ENCODE assay signal across 23 mouse cellular contexts in genomic region chr3:49854277-49854676, GRCm38 (mm10).
A peak's percentile ranks its signal among the peaks of the same experiment; 100 is the strongest.
DNase-seq lines count a peak whose midpoint lies in the region; ATAC-seq lines count a peak whose summit lies in the region.
"Had no signal": no experiment of that assay in that cellular context is flagged by ENCODE, and none has a peak within 500 bp of the region (broad histone marks: within the 10 kb centered on the region; RNA-seq: fewer than 3 reads in every experiment).

No protein-coding gene starts in this region.

- no peak overlapping the region for H3K27ac ChIP-seq in lung, embryonic 16.5 days (ENCODE audit: low read length)
- no peak overlapping the region for H3K27ac ChIP-seq in embryonic facial prominence, embryonic 14.5 days (replicated peaks; ENCODE audit: low read depth, low read length)
- H3K27ac ChIP-seq: forebrain, embryonic 12.5 days; heart, adult 2 months; heart, embryonic 15.5 days; hindbrain, embryonic 13.5 days had no signal

- H3K4me2 ChIP-seq in lung, embryonic 16.5 days (ENCODE audit: low read depth, low read length) = no peak overlapping the region
- no peak overlapping the region for H3K4me2 ChIP-seq in embryonic facial prominence, embryonic 14.5 days (ENCODE audit: low read depth, low read length)
- H3K4me2 ChIP-seq: forebrain, embryonic 12.5 days; heart, embryonic 11.5 days; heart, embryonic 15.5 days; hindbrain, embryonic 13.5 days had no signal

- no peak overlapping the region for H3K9ac ChIP-seq in lung, embryonic 16.5 days (ENCODE audit: low read length)
- H3K9ac ChIP-seq in embryonic facial prominence, embryonic 14.5 days (ENCODE audit: low read depth, low read length) = no peak overlapping the region
- H3K9ac ChIP-seq: forebrain, embryonic 12.5 days; forebrain, postnatal 0 days; heart, embryonic 15.5 days; hindbrain, embryonic 13.5 days had no signal

- no peaks in the 10 kb centered on the region for H3K9me3 ChIP-seq in lung, embryonic 16.5 days (ENCODE audit: control insufficient read depth, low read length)
- H3K9me3 ChIP-seq in embryonic facial prominence, embryonic 14.5 days (ENCODE audit: control insufficient read depth, low read length) = no peaks in the 10 kb centered on the region
- H3K9me3 ChIP-seq: forebrain, embryonic 12.5 days; heart, embryonic 15.5 days; hindbrain, embryonic 13.5 days had no signal

- DNase-seq in kidney, adult 9 months = peak; percentile 28
- DNase-seq in kidney, postnatal 25 days = no peak
- DNase-seq in kidney, postnatal 14 days = peak; percentile 21
- DNase-seq in kidney, postnatal 4 days = no peak
- no peak for DNase-seq in lung, postnatal 36 days
- DNase-seq in embryonic facial prominence, embryonic 14.5 days (ENCODE audit: low spot score) = peak; percentile 31
- no peak for DNase-seq in embryo, embryonic 10.5 days (ENCODE audit: low spot score)
- DNase-seq: adrenal gland, postnatal 14 days; cerebellum, adult 11-12 months; cerebellum, adult 9-10 months; cerebellum, postnatal 25 days; forebrain, postnatal 0 days; gastrocnemius, postnatal 14 days; heart, adult 2 months; heart, postnatal 14 days had no signal

- H3K4me1 ChIP-seq in lung, embryonic 16.5 days (replicated peaks; ENCODE audit: control insufficient read depth, insufficient read depth, low read length) = no peaks in the 10 kb centered on the region
- H3K4me1 ChIP-seq in embryonic facial prominence, embryonic 14.5 days (ENCODE audit: control insufficient read depth, insufficient read depth, low read length) = peaks cover 17% of the 10 kb centered on the region
- H3K4me1 ChIP-seq: forebrain, embryonic 12.5 days; hindbrain, embryonic 13.5 days had no signal

- H3K4me3 ChIP-seq in lung, embryonic 16.5 days (ENCODE audit: low read length) = no peak overlapping the region
- H3K4me3 ChIP-seq in embryonic facial prominence, embryonic 14.5 days (ENCODE audit: low read depth, low read length) = no peak overlapping the region
- H3K4me3 ChIP-seq: forebrain, embryonic 12.5 days; heart, adult 2 months; heart, embryonic 15.5 days; hindbrain, embryonic 13.5 days had no signal

- H3K27me3 ChIP-seq in lung, embryonic 16.5 days (ENCODE audit: control insufficient read depth, insufficient read depth, low read depth, low read length) = no peaks in the 10 kb centered on the region
- H3K27me3 ChIP-seq in embryonic facial prominence, embryonic 14.5 days (replicated peaks; ENCODE audit: control insufficient read depth, insufficient read depth, low read length) = no peaks in the 10 kb centered on the region
- H3K27me3 ChIP-seq: CH12.LX; forebrain, embryonic 12.5 days; heart, embryonic 15.5 days; hindbrain, embryonic 13.5 days; Patski had no signal

- WGBS in lung, embryonic 16.5 days = 31% methylated on average over 2 of the region's 2 CpGs
- WGBS in embryonic facial prominence, embryonic 14.5 days = 35% methylated on average over 2 of the region's 2 CpGs

- H3K36me3 ChIP-seq in lung, embryonic 16.5 days (ENCODE audit: control insufficient read depth, insufficient read depth, low read length) = no peaks in the 10 kb centered on the region
- H3K36me3 ChIP-seq in embryonic facial prominence, embryonic 14.5 days (ENCODE audit: control insufficient read depth, insufficient read depth, low read length) = no peaks in the 10 kb centered on the region
- H3K36me3 ChIP-seq: forebrain, embryonic 12.5 days; heart, embryonic 15.5 days; hindbrain, embryonic 13.5 days had no signal

- ATAC-seq in lung, embryonic 16.5 days (ENCODE audit: low read depth) = peak; percentile 85
- no peak for ATAC-seq in embryonic facial prominence, embryonic 14.5 days (ENCODE audit: low read depth)
- ATAC-seq: activated CD4-positive, CD25-positive, alpha-beta regulatory T cell, adult 4 months; forebrain, postnatal 0 days; Patski had no signal

Comparison
In these comparisons a context has a peak if more than half of its experiments do, and no peak if none do; other contexts are left out.
1. DNase-seq: peak in kidney, adult 9 months (single experiment), kidney, postnatal 14 days (single experiment) and embryonic facial prominence, embryonic 14.5 days (single experiment); none in kidney, postnatal 25 days (0 of 2), kidney, postnatal 4 days (0 of 2), lung, postnatal 36 days (single experiment) and embryo, embryonic 10.5 days (single experiment).